Mouse (Mus musculus) stomach, embryonic 15.5 days (tissue): Measurements from ENCODE around the gene Vsir. TPM values are rescaled to one million over a fixed set of nuclear protein-coding genes. Genes with fewer than 3 reads are reported as not detected.

Source experiments
- ATAC-seq: fragments of 200-750 bp; cut with Nextera tagmentation; 2 replicates; pipeline ENCODE4 v1.8.0; 2017; ENCODE audit warnings: low read depth, moderate number of reproducible peaks, moderate TSS enrichment; ENCODE audit not compliant: insufficient read depth, low FRiP score
- H3K27ac ChIP-seq: fragments of 300-500 bp; sonication (generic); 2 replicates; pipeline ENCODE4 v1.5.1; 2015; ENCODE audit warnings: mild to moderate bottlenecking, inconsistent platforms
- H3K27me3 ChIP-seq: fragments of 300-500 bp; sonication (generic); replicated peaks from 2 replicates; pipeline ENCODE4 v1.6.1; 2015; ENCODE audit warnings: inconsistent platforms
- H3K36me3 ChIP-seq: fragments of 300-500 bp; sonication (generic); 2 replicates; pipeline ENCODE4 v1.6.1; 2015; ENCODE audit warnings: inconsistent platforms
- H3K4me1 ChIP-seq: fragments of 300-500 bp; sonication (generic); 2 replicates; pipeline ENCODE4 v1.6.1; 2015; ENCODE audit warnings: inconsistent platforms
- H3K4me2 ChIP-seq: fragments of 300-500 bp; sonication (generic); 2 replicates; pipeline ENCODE4 v1.6.1; 2015; ENCODE audit warnings: mild to moderate bottlenecking, inconsistent platforms
- H3K4me3 ChIP-seq: fragments of 300-500 bp; sonication (generic); replicated peaks from 2 replicates; pipeline ENCODE4 v1.5.1; 2015; ENCODE audit warnings: inconsistent platforms
- H3K9ac ChIP-seq: fragments of 300-500 bp; sonication (generic); 2 replicates; pipeline ENCODE4 v1.6.1; 2015; ENCODE audit warnings: inconsistent platforms
- H3K9me3 ChIP-seq: fragments of 300-500 bp; sonication (generic); 2 replicates; pipeline ENCODE4 v1.6.1; 2016; ENCODE audit warnings: inconsistent platforms
- WGBS: fragments of 180-500 bp; shearing (Covaris S2); methylation state at CpG from one replicate; pipeline ENCODE4 v1.1.7; 2015; 5-methylcytosine and 5-hydroxymethylcytosine counted together
- polyA plus RNA-seq: library from polyadenylated mRNA; unstranded; fragments of >200 nt; fragmentation: Nextera tagmentation; extraction: Ambion mirVana; gene quantifications from 2 replicates; pipeline ENCODE4 v1.2.1, GENCODE M21; 2015

Vsir gene
- polyA plus RNA-seq, 1 experiment from 2014 or later = 7.0 TPM

- Histone ChIP-seq H3K4me1 (peaks cover 6% of the 10 kb centered on the region; the same call in 1 of the 2 replicates), H3K36me3 (no peaks in the 10 kb centered on the region), H3K4me2 (no peak overlapping the region), H3K9ac (no peak overlapping the region), H3K9me3 (no peaks in the 10 kb centered on the region), H3K27me3 (no peaks in the 10 kb centered on the region), H3K4me3 (no peak overlapping the region), H3K27ac (no peak overlapping the region)
- ATAC-seq = no peak
- WGBS = 94% methylated on average over 9 of the region's 9 CpGs
These were observed 45.0 kb downstream of the Vsir start for GRCm38 (mm10) chr10:60391661-60392060.

DNA sequence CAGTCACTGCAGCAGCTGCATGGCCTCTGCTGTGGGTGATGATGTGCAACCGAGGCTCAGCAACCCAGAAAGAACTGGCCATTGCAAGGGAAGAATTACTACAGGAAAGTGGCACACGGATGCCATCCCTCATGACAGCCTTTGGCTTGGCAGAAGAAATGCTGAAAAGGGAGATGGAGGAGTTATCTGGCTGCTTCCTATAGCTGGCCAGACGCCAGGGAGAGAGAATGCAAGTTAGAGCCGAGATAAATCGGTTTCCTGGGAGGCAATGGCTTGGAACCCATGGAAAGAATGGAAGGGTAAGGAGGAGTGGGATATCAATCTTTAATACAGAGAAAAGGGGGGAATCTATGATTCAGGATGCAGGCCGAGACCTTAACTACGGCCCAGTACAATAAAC lies 48.3 kb downstream of the Vsir start:
- WGBS = 65% methylated on average over 7 of the region's 7 CpGs
- Histone ChIP-seq H3K9ac (no peak overlapping the region), H3K27ac (no peak overlapping the region)

GRCm38 (mm10) chr10:60395605-60396004 lies 49.0 kb downstream of the Vsir start:
- no peak for ATAC-seq
- no peak overlapping the region for H3K9ac ChIP-seq
- H3K27me3 ChIP-seq = no peaks in the 10 kb centered on the region
- no peaks in the 10 kb centered on the region for H3K36me3 ChIP-seq
- no peaks in the 10 kb centered on the region for H3K9me3 ChIP-seq
- 65% methylated on average over 5 of the region's 5 CpGs for WGBS
- H3K4me2 ChIP-seq = no peak overlapping the region
- no peak overlapping the region for H3K27ac ChIP-seq
- no peak overlapping the region for H3K4me3 ChIP-seq
- no peaks in the 10 kb centered on the region for H3K4me1 ChIP-seq

More for the DNA sequence above, 48.3 kb downstream of the Vsir start:
- no peak for ATAC-seq
- H3K36me3 ChIP-seq = no peaks in the 10 kb centered on the region
- H3K4me1 ChIP-seq = 0 out of 2 replicates have a peak, but pooled peaks cover under 1% of the 10 kb centered on the region
- no peaks in the 10 kb centered on the region for H3K9me3 ChIP-seq
- no peak overlapping the region for H3K4me3 ChIP-seq
- H3K4me2 ChIP-seq = no peak overlapping the region
- no peaks in the 10 kb centered on the region for H3K27me3 ChIP-seq

DNA sequence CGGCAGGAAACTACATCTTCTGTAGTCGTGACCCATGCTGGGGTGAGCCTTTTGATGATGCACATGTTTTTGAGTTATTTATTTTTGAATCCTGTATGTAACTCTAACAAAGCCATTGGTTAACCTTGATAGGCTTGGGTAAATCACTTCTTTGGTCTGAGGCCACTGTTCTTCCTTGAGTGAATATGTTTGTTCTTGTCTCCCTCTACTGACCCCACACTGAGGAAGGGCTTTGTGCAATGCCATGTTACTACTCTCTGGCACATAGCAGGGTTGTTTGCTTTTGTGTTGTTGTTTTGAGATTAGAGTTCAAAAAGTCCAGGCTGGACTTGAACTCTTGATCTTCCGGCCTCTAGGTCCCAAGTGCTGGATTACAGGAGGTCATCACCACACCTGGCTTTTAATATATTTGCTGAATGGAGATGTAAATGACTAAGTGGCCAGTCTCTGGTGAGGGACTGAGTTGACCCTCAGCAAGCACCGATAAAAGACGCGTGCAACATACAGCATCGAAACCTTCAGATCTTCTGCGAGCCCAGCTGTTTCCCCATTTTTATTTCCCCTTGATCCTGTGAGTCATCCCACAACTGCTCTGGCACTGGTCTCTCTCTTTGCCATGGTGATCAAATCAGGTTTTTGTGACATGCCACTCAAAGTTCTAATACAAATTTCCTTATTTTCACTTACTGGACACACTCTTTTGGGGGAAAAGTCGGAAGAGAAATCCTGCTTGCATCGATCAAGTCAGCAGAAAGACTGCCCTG lies 51.6 kb downstream of the Vsir start:
- 83% methylated on average over 10 of the region's 10 CpGs for WGBS
- H3K4me1 ChIP-seq = no peaks in the 10 kb centered on the region
- ATAC-seq = no peak
- H3K4me2 ChIP-seq = no peak overlapping the region
- H3K27ac ChIP-seq = no peak overlapping the region
- no peak overlapping the region for H3K4me3 ChIP-seq
- H3K36me3 ChIP-seq = no peaks in the 10 kb centered on the region
- no peaks in the 10 kb centered on the region for H3K27me3 ChIP-seq
- no peak overlapping the region for H3K9ac ChIP-seq
- H3K9me3 ChIP-seq = no peaks in the 10 kb centered on the region

DNA sequence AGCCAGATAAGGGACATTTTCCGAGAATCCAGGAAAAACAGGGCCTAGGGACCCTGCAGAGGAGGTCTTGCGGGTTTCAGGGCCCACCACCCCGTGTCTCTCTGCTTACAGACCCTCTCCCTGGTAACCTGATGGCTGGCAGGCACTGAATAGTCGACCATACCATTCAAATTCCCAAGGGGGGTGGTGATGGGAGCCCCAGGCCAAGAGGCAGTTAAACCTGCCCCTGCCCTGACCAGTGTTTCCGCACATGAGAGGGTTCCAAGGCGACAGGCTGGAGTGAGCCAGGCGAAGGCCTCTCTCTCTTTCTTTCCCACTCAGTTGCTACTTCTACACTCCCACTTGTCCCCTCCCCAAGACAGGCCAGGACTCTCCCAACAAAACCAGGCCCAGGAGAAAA lies 52.8 kb downstream of the Vsir start, which contains the start of gene Gm17455:
Gene Gm17455, plus strand, starts transcription at position 278 of the 400 bp plus-strand sequence.
- no peaks in the 10 kb centered on the region for H3K4me1 ChIP-seq
- no peak within 1 kb of the TSS for H3K9ac ChIP-seq
- H3K4me2 ChIP-seq = no peak within 1 kb of the TSS
- H3K27ac ChIP-seq = no peak within 1 kb of the TSS
- no peaks in the 10 kb centered on the region for H3K36me3 ChIP-seq
- H3K9me3 ChIP-seq = no peaks in the 10 kb centered on the region
- no peaks in the 10 kb centered on the region for H3K27me3 ChIP-seq
- H3K4me3 ChIP-seq = no peak within 1 kb of the TSS
- ATAC-seq = no peak
- 62% methylated on average over 7 of the region's 7 CpGs for WGBS

DNA sequence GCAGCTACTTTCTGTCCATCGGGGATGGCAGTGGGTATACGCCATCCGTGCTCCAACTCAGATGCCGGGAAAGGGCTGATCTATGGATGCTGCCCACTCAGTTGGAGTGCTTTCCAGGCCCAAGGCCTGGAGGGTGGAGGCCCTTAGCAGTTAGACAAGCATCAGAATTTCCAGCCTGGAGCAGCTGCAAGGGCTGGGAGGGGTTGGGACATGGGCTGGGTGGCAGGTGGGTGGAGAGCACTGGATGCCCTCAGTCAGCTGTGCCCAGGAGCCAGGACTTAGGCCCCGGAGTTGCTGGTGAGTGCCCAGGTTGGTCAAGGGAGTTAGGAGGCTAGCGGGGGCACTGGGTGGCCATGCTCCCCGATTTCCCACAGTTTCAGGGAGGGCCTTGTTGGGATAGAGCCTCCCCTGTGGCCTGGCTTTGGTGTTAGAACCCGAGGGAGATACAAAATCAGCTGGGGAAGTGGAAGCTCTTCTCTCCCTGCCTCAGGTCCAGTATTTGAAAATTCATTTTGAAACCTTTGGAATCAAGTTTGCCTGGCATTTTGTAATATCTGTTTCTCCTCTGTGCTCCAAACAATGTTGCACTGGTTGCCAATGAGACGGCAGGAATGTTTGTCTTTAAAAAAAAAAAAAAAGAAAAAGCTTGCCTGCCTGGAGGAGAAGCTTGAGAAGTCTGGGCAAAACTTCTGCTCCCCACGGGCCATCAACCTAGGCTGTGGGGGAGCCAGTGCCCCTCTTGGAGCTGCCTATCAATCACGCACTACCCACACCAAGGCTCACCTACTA lies 54.0 kb downstream of the Vsir start:
- no peak for ATAC-seq
- Histone ChIP-seq H3K27me3 (no peaks in the 10 kb centered on the region), H3K9ac (no peak overlapping the region), H3K4me2 (no peak overlapping the region), H3K4me1 (no peaks in the 10 kb centered on the region), H3K9me3 (no peaks in the 10 kb centered on the region), H3K36me3 (no peaks in the 10 kb centered on the region), H3K27ac (no peak overlapping the region), H3K4me3 (no peak overlapping the region)
- 72% methylated on average over 11 of the region's 11 CpGs for WGBS

DNA sequence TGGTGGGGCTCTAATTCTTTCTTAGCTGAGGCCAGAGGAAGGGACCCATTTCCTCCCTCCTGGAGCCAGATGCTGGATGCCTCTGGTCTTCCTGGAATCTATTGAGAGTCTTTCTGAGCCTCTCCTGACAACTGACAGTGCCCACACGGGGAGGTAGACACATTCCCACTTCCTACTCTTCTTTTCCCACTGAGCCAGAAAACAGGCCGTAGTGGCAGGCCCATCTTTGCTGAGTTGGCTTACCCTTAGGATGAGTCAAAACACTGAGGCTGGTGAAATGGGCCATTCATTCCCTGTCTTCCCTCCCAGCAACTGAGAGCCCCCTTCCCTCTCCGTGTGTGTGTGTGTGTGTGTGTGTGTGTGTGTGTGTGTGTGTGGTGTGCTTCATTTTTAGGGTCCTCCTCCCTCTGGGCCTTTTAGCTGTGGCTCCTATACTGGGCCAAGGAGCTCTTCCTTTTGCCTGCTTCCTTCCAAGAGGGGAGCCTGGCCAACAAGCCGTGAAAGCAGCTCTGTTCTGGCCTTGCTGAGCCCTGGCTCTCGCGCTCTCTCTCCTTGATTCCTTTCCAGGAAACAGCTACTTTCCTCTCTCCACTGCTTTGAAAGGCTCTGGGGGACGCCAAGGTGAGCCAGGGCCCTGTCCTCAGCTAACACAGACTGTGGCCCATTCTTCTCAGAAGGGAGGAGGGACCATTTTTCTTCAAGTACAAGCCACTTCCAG lies 59.0 kb downstream of the Vsir start:
- 45% methylated on average over 7 of the region's 7 CpGs for WGBS
- no peak for ATAC-seq

GRCm38 (mm10) chr10:60407831-60408230 lies 61.2 kb downstream of the Vsir start:
- Histone ChIP-seq H3K4me1 (no peaks in the 10 kb centered on the region), H3K27ac (no peak overlapping the region), H3K4me3 (no peak overlapping the region), H3K27me3 (no peaks in the 10 kb centered on the region), H3K4me2 (no peak overlapping the region), H3K36me3 (no peaks in the 10 kb centered on the region), H3K9ac (no peak overlapping the region), H3K9me3 (no peaks in the 10 kb centered on the region)
- WGBS = under 1% methylated on average over 5 of the region's 5 CpGs
- ATAC-seq = no peak

More for the DNA sequence above, 59.0 kb downstream of the Vsir start:
- no peaks in the 10 kb centered on the region for H3K9me3 ChIP-seq
- H3K36me3 ChIP-seq = no peaks in the 10 kb centered on the region
- H3K4me1 ChIP-seq = no peaks in the 10 kb centered on the region
- peak overlapping the region; percentile 11; the same call in 1 of the 2 replicates for H3K27ac ChIP-seq
- no peak overlapping the region for H3K4me3 ChIP-seq
- no peak overlapping the region for H3K9ac ChIP-seq
- H3K4me2 ChIP-seq = no peak overlapping the region
- no peaks in the 10 kb centered on the region for H3K27me3 ChIP-seq

- no peaks in the 10 kb centered on the region for H3K27me3 ChIP-seq
- no peak overlapping the region for H3K4me2 ChIP-seq
These were observed 65.1 kb downstream of the Vsir start for GRCm38 (mm10) chr10:60411794-60412193.

DNA sequence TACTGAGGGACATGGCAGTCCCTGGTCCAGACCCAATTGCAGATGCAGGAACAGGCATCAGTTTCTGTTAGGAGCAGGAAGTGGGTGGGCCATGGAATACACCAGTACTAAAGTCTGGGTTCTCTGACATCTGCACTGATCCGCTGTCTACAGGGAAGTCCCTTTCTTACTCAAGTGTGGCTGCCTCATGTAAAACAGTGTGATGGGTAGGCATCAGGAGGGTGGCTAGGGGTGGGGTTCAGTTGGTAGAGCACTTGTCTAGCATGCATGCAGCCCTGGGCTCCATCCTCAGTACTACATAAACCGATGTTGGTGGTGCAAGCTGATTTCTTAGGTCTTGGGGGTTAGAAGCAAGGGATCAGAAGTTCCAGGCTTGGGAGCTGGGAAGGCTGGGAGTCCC lies 67.1 kb downstream of the Vsir start:
- H3K4me2 ChIP-seq = no peak overlapping the region
- H3K9me3 ChIP-seq = no peaks in the 10 kb centered on the region
- no peak overlapping the region for H3K9ac ChIP-seq
- WGBS = 78% methylated on average over 2 of the region's 2 CpGs
- H3K4me3 ChIP-seq = no peak overlapping the region
- no peaks in the 10 kb centered on the region for H3K27me3 ChIP-seq
- no peak for ATAC-seq
- no peaks in the 10 kb centered on the region for H3K4me1 ChIP-seq
- H3K27ac ChIP-seq = no peak overlapping the region
- no peaks in the 10 kb centered on the region for H3K36me3 ChIP-seq

More at GRCm38 (mm10) chr10:60411794-60412193, 65.1 kb downstream of the Vsir start:
- 21% methylated on average over 5 of the region's 5 CpGs for WGBS
- Histone ChIP-seq H3K9me3 (no peaks in the 10 kb centered on the region), H3K4me3 (no peak overlapping the region), H3K27ac (no peak overlapping the region), H3K4me1 (no peaks in the 10 kb centered on the region), H3K9ac (no peak overlapping the region), H3K36me3 (no peaks in the 10 kb centered on the region)
- ATAC-seq = no peak

GRCm38 (mm10) chr10:60417041-60417440 lies 70.4 kb downstream of the Vsir start:
- no peaks in the 10 kb centered on the region for H3K4me1 ChIP-seq
- 84% methylated on average over 2 of the region's 2 CpGs for WGBS
- no peak overlapping the region for H3K4me2 ChIP-seq
- H3K27me3 ChIP-seq = no peaks in the 10 kb centered on the region
- no peak overlapping the region for H3K4me3 ChIP-seq
- no peaks in the 10 kb centered on the region for H3K9me3 ChIP-seq
- no peak for ATAC-seq
- no peak overlapping the region for H3K9ac ChIP-seq
- no peak overlapping the region for H3K27ac ChIP-seq
- H3K36me3 ChIP-seq = no peaks in the 10 kb centered on the region

DNA sequence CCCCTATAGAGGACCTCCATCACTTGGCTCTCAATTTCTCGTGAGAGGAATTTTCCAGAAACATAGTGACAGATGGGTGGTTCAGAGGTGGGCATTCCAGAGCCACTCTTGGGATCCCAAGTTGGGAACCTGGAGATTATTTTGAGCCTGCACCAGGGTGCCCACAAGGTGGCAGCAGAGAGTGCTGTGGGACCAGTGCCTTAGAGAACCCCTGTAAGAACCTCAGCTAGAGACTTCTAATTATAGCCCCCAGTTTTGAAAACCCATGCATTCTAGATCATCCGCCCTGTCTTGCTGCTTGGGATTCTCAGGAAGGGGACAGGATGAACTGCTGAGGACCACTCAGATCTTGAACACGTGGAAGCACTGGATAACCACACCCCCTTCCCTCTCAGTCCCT lies 71.5 kb downstream of the Vsir start:
- WGBS = 14% methylated on average over 3 of the region's 3 CpGs
- no peaks in the 10 kb centered on the region for H3K4me1 ChIP-seq
- H3K9me3 ChIP-seq = no peaks in the 10 kb centered on the region
- no peaks in the 10 kb centered on the region for H3K36me3 ChIP-seq
- no peak overlapping the region for H3K9ac ChIP-seq
- H3K4me2 ChIP-seq = no peak overlapping the region
- no peak for ATAC-seq
- no peaks in the 10 kb centered on the region for H3K27me3 ChIP-seq
- no peak overlapping the region for H3K27ac ChIP-seq
- H3K4me3 ChIP-seq = no peak overlapping the region
